Mouse (Mus musculus) intestine, embryonic 16.5 days (tissue): ENCODE data around the gene Gpha2. TPM values are rescaled to one million over a fixed set of nuclear protein-coding genes. Genes with fewer than 3 reads are reported as not detected.
A peak's percentile ranks its signal among the peaks of the same experiment; 100 is the strongest.

Experiments used
- ATAC-seq: fragments of 200-750 bp; cut with Nextera tagmentation; 2 replicates; pipeline ENCODE4 v1.8.0; 2017; ENCODE audit warnings: moderate TSS enrichment, moderate library complexity
- H3K27ac ChIP-seq: fragments of 300-500 bp; sonication (generic); 2 replicates; pipeline ENCODE4 v1.5.1; 2014; ENCODE audit warnings: mild to moderate bottlenecking, low read length
- H3K27me3 ChIP-seq: fragments of 300-500 bp; sonication (generic); replicated peaks from 2 replicates; pipeline ENCODE4 v1.6.1; 2014; ENCODE audit warnings: low read length, control low read depth, mixed read lengths; ENCODE audit not compliant: control insufficient read depth, insufficient read depth
- H3K36me3 ChIP-seq: fragments of 300-500 bp; sonication (generic); 2 replicates; pipeline ENCODE4 v1.6.1; 2014; ENCODE audit warnings: low read length, control low read depth; ENCODE audit not compliant: control insufficient read depth, insufficient read depth
- H3K4me1 ChIP-seq: fragments of 300-500 bp; sonication (generic); 2 replicates; pipeline ENCODE4 v1.6.1; 2014; ENCODE audit warnings: low read length, control low read depth, mixed read lengths; ENCODE audit not compliant: control insufficient read depth, insufficient read depth
- H3K4me2 ChIP-seq: fragments of 300-500 bp; sonication (generic); 2 replicates; pipeline ENCODE4 v1.6.1; 2014; ENCODE audit warnings: low read depth, low read length, control low read depth
- H3K4me3 ChIP-seq: fragments of 300-500 bp; sonication (generic); 2 replicates; pipeline ENCODE4 v1.5.1; 2014; ENCODE audit warnings: mild to moderate bottlenecking, low read length
- H3K9ac ChIP-seq: fragments of 300-500 bp; sonication (generic); 2 replicates; pipeline ENCODE4 v1.6.1; 2014; ENCODE audit warnings: low read depth, low read length
- H3K9me3 ChIP-seq: fragments of 300-500 bp; sonication (generic); 2 replicates; pipeline ENCODE4 v1.6.1; 2016; ENCODE audit warnings: low read length, control low read depth; ENCODE audit not compliant: control insufficient read depth
- WGBS: fragments of 180-500 bp; shearing (Covaris S2); extraction: QIAGEN DNeasy Blood & Tissue Kit; methylation state at CpG from one replicate; pipeline ENCODE4 v1.1.7; 2014; 5-methylcytosine and 5-hydroxymethylcytosine counted together
- polyA plus RNA-seq: library from polyadenylated mRNA; unstranded; fragments of >200 nt; fragmentation: Nextera tagmentation; extraction: Ambion mirVana; gene quantifications from 2 replicates; pipeline ENCODE4 v1.2.1, GENCODE M21; 2015

Gene Gpha2
- polyA plus RNA-seq, 1 experiment from 2014 or later, result 0.23 TPM

DNA sequence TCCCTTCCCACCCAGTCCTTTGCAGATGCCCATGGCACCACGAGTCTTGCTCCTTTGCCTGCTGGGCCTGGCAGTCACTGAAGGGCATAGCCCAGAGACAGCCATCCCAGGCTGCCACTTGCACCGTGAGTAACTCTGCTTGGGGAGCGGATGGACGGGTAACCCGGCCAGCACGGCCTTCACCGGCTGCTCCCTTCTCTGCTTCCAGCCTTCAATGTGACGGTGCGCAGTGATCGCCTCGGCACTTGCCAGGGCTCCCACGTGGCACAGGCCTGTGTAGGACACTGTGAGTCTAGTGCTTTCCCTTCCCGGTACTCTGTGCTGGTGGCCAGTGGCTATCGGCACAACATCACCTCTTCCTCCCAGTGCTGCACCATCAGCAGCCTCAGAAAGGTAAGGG lies 583 bp downstream of the Gpha2 start:
- H3K36me3 ChIP-seq, result 0 out of 2 replicates have a peak, but pooled peaks cover 5% of the 10 kb centered on the region
- no peak for ATAC-seq
- no peak overlapping the region for H3K4me2 ChIP-seq
- no peaks in the 10 kb centered on the region for H3K27me3 ChIP-seq
- peaks cover 4% of the 10 kb centered on the region; the same call in 1 of the 2 replicates for H3K4me1 ChIP-seq
- 87% methylated on average over 14 of the region's 14 CpGs for WGBS
- no peak overlapping the region for H3K9ac ChIP-seq
- H3K9me3 ChIP-seq, result no peaks in the 10 kb centered on the region
- H3K4me3 ChIP-seq, result no peak overlapping the region
- H3K27ac ChIP-seq, result no peak overlapping the region

DNA sequence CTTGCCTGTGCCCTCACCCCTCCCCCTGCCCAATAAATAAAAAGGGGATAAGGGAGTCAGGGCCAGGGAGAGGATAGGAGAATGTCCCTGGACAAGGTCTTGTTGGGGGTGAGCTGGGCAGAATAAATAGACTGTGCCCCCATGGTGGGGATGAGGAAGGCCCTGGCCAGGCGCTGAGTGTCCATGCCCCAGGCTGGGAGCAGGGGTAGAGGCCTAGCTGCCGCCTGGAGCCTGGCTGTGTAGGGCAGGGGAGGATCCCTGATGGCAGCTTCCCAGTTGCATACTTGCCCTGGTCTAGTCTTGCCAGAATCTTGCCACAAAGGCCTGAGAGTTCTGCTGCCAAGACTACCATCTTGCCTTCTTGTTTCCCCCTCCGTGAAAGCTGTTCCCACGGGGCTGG lies 1.7 kb downstream of the Gpha2 start:
- Histone ChIP-seq H3K4me2 (no peak overlapping the region), H3K36me3 (0 out of 2 replicates have a peak, but pooled peaks cover 5% of the 10 kb centered on the region), H3K27ac (no peak overlapping the region), H3K27me3 (no peaks in the 10 kb centered on the region), H3K4me1 (peaks cover 4% of the 10 kb centered on the region; the same call in 1 of the 2 replicates), H3K4me3 (no peak overlapping the region), H3K9ac (no peak overlapping the region), H3K9me3 (no peaks in the 10 kb centered on the region)
- no peak for ATAC-seq
- WGBS, result 81% methylated on average over 4 of the region's 4 CpGs

DNA sequence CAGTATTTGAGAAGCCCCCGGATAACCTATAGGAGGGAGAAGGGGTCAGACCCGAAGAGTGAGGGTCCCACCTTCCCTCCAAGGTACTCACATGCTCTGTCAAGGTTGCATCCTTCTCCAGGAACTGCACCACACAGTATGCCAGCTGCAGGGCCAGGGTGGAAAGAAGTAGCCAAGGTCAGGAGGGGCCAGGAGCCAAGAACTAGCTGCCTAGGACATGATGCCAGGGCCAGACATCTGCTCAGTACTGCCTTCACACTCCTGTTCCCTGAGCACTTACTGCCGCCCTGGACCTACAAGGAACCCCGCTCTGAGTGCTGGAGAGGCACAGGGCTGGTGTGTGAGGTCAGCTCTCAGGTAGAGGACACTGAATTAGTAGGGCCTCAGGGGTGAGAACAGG lies 4.2 kb downstream of the Gpha2 start:
- no peak overlapping the region for H3K4me2 ChIP-seq
- no peak overlapping the region for H3K4me3 ChIP-seq
- H3K4me1 ChIP-seq, result peaks cover 16% of the 10 kb centered on the region
- H3K27ac ChIP-seq, result no peak overlapping the region
- no peaks in the 10 kb centered on the region for H3K9me3 ChIP-seq
- WGBS, result 88% methylated on average over 4 of the region's 4 CpGs
- H3K27me3 ChIP-seq, result no peaks in the 10 kb centered on the region
- H3K9ac ChIP-seq, result no peak overlapping the region
- H3K36me3 ChIP-seq, result 0 out of 2 replicates have a peak, but pooled peaks cover 5% of the 10 kb centered on the region
- no peak for ATAC-seq

DNA sequence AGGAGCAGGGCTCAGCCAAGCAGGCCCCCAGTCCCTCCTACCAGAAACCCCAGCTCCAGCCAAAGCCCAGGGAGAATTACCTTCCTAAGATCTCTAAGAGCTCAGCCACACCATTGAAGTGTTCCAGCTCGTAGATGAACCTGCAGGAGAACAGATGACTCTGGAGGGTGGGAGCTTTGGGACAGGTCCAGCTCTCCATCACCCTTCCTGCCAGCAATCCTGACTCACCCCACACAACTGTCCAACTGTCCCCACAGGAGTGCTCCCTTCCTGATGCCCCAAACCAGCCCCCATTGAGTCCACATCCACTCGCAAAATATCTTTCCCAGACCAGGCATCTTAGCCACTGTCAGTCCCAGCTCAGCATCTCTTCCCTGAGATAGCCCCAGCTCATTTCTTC lies 4.9 kb downstream of the Gpha2 start:
- no peaks in the 10 kb centered on the region for H3K27me3 ChIP-seq
- no peaks in the 10 kb centered on the region for H3K9me3 ChIP-seq
- no peak overlapping the region for H3K4me3 ChIP-seq
- H3K36me3 ChIP-seq, result 0 out of 2 replicates have a peak, but pooled peaks cover 5% of the 10 kb centered on the region
- no peak for ATAC-seq
- no peak overlapping the region for H3K4me2 ChIP-seq
- peaks cover 15% of the 10 kb centered on the region for H3K4me1 ChIP-seq
- H3K9ac ChIP-seq, result no peak overlapping the region
- 80% methylated on average over 2 of the region's 2 CpGs for WGBS
- H3K27ac ChIP-seq, result no peak overlapping the region

DNA sequence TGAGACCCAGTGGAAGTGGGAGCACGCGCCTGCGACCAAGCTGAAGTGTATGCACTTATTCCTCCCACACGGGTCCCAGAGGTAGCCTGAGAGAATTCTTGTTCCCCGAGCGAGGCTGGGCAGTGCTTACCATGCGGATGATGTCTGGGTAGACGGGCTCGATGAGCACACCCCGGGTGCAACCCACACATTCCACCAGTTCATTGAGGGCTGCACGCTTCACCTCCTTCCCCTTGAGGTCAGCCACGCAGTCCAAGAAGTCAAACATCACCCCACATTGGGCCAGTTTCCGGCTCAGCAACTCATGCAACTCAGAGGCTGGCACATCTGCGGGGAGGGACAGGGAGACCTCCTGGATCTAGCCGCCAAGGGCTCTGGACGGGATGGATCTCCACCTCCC lies 7.5 kb downstream of the Gpha2 start:
- no peaks in the 10 kb centered on the region for H3K27me3 ChIP-seq
- no peak overlapping the region for H3K27ac ChIP-seq
- no peak overlapping the region for H3K9ac ChIP-seq
- WGBS, result 90% methylated on average over 16 of the region's 16 CpGs
- no peak overlapping the region for H3K4me2 ChIP-seq
- peaks cover 15% of the 10 kb centered on the region for H3K4me1 ChIP-seq
- H3K4me3 ChIP-seq, result no peak overlapping the region
- no peaks in the 10 kb centered on the region for H3K9me3 ChIP-seq
- 0 out of 2 replicates have a peak, but pooled peaks cover 5% of the 10 kb centered on the region for H3K36me3 ChIP-seq
- no peak for ATAC-seq

GRCm38 (mm10) chr19:6234337-6235083 lies 8.3 kb downstream of the Gpha2 start:
- Histone ChIP-seq H3K9me3 (no peaks in the 10 kb centered on the region), H3K9ac (peak overlapping the region; percentile 87), H3K4me1 (peaks cover 15% of the 10 kb centered on the region), H3K27ac (no peak overlapping the region), H3K27me3 (no peaks in the 10 kb centered on the region), H3K36me3 (0 out of 2 replicates have a peak, but pooled peaks cover 5% of the 10 kb centered on the region), H3K4me2 (peak overlapping the region; percentile 85), H3K4me3 (peak overlapping the region; percentile 83)
- WGBS, result 70% methylated on average over 11 of the region's 11 CpGs
- no peak for ATAC-seq

DNA sequence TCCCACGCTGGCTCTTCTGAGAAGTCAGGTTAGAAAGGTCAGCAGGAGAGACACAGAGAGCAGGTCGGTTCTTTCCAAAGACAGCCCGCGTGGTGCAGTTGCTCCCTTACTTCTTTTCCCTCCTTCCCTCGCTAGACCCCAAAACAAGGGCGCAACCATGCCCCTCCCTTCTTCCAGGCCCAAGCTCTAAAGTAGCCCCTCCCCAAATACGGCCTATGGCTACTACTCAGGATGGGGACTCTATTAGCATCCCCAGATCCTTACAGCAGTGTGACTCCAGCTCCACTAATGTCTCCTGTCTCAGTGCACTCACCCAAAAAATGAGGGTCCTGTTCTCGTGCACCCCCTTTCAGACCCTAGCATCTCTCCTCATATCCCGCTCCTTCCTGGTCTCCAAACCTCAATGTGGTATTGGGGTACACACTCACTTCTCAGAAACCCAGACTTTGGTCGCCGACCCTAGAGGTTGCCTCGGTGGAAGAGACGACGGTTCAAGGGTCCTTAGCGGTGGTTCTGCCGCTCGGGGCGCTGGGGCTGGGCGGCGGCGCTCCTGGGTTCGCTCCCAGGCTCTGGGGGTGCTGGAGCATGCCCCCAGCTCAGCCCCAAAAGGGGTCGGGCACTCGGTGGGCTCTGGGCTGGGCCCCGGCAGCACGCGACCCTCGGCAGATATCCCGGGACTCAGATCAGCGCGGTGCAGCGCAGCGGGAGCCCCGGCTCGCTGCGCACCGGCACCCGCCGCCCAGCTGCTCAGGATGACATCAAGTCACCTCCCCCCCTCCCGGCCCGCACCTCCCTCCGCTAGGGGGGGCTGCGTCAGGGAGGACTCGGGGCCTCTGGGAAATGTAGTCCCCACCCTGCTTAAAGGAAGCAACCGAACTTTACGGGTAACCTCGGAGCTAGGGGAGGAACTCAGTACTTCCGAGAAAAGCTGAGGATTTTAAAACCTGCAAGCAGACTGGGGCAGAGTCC lies 9.2 kb downstream of the Gpha2 start, which contains the start of gene Ppp2r5b:
Gene Ppp2r5b (minus strand): TSS at position 789 of the 969 bp plus-strand sequence.
- 3% methylated on average over 47 of the region's 48 CpGs for WGBS
- H3K27ac ChIP-seq, result peak within 1 kb of the TSS; percentile 96
- H3K4me2 ChIP-seq, result peak within 1 kb of the TSS; percentile 85
- no peaks in the 10 kb centered on the region for H3K9me3 ChIP-seq
- peak; percentile 96 for ATAC-seq
- peaks cover 15% of the 10 kb centered on the region for H3K4me1 ChIP-seq
- H3K4me3 ChIP-seq, result peak within 1 kb of the TSS; percentile 83
- no peaks in the 10 kb centered on the region for H3K27me3 ChIP-seq
- 0 out of 2 replicates have a peak, but pooled peaks cover 5% of the 10 kb centered on the region for H3K36me3 ChIP-seq
- H3K9ac ChIP-seq, result peak within 1 kb of the TSS; percentile 87

DNA sequence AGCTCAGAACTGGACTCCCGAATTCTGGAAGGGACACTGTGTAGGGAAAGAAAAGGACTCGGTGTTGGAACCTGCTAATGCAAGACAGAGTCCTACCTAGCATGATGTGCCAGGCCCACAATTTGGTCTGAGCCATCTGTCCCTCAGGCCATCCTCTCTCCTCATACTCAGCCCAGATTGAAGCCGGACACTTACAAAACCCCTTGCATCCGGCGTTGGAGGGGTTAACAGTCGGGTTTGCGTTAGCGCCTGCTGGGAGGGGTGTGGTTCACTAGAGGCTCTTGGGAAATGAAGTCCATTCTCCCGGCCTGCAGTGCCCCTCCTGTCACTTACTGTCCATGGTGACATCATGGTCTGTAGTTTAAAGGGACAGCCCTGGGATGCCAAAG lies 9.9 kb downstream of the Gpha2 start:
- Histone ChIP-seq H3K4me2 (peak overlapping the region; percentile 85), H3K4me3 (peak overlapping the region; percentile 83), H3K27ac (peak overlapping the region; percentile 96), H3K4me1 (peaks cover 20% of the 10 kb centered on the region), H3K36me3 (no peaks in the 10 kb centered on the region), H3K9ac (peak overlapping the region; percentile 87), H3K9me3 (no peaks in the 10 kb centered on the region), H3K27me3 (no peaks in the 10 kb centered on the region)
- WGBS, result 0% methylated on average over 9 of the region's 9 CpGs
- ATAC-seq, result peak; percentile 92

GRCm38 (mm10) chr19:6236842-6237241 lies 10.7 kb downstream of the Gpha2 start:
- no peak overlapping the region for H3K9ac ChIP-seq
- no peak overlapping the region for H3K27ac ChIP-seq
- no peak for ATAC-seq
- H3K36me3 ChIP-seq, result no peaks in the 10 kb centered on the region
- H3K4me3 ChIP-seq, result no peak overlapping the region
- H3K27me3 ChIP-seq, result no peaks in the 10 kb centered on the region
- WGBS, result 66% methylated on average over 7 of the region's 7 CpGs
- no peak overlapping the region for H3K4me2 ChIP-seq
- peaks cover 20% of the 10 kb centered on the region for H3K4me1 ChIP-seq
- H3K9me3 ChIP-seq, result no peaks in the 10 kb centered on the region
